Mouse (Mus musculus): ENCODE measurements around the gene Atp6v0d1.
"Not testable (repeated sequence)": the region's sequence is repeated elsewhere in the genome, so short reads cannot be mapped to it uniquely, and the experiment has no call there.

Atp6v0d1 gene

DNA sequence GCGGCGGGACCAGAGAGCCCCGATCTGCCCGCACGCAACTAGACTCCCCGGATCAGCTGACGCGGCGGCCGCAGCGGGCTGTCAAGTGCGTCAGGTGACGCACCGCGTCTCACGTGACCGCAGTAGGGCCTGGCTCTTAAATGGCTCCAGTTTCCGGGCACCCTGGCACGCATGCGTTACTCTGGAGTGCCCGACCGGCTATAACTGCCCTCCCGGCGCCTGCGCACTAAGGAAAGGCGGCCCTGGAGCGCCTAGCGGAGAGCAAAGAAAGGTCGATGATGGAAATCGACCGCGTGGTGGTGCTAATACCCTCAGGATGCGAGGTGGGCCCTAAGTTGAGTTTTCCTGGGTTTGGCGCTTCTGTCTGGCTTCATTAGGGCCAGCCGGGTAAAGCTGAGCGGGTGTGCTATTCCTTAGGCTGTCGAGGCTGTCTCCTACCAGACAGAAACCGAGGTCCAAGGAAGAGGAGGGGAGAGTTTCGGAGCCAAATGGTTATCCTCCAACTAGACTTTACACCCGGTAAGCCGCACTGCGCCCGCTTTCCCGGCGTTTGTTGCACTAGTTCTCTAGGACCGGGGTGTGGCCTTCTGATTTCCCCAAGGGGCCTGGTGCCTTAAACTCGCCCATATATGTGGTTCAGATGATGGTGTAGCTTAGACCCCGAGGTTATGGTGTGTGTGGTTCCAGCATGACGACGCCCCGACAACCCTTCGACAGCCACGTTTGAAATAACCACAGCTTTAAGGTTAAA is at the start of gene Atp6v0d1:
Atp6v0d1 (minus strand) TSS at position 96 of the 751 bp plus-strand sequence.
- peak; percentile 99 to 100 for DNase-seq (ENCODE audit: low spot score in 2 of 2)

DNA sequence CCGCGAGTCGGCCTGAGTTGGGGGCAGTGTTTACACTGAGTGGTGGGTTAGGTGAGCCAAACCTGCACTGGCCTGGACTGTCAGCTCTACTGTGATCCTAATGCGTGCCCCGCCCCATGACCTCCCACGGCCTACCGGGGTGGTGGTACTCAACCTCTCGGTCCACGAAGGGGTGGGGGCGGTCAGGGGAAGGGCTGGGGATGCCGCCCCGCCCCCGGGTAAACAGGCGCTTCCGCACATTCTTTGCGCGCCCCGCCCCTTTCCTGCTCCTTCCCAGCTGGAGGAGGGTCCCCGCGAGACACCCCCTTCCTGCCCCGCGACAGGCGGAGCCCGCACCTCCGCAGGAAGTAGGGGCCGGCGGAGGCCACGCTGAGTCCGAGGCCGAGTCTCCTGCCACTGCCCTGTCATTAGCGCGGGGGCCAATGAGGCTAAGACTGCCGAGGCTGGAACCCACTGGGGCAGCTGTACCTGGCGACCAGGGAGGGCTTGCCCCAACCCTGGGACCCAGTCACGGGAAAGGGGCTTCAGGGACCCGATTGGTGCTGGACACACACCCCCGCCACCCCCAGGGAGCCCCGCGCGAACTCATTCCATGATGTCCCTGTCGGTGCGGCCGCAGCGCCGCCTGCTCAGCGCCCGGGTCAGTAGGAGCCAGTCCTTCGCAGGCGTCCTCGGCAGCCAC is 48.1 kb upstream of the Atp6v0d1 start:
- no peak for DNase-seq (ENCODE audit: low spot score in 2 of 2)

- no peak for DNase-seq (ENCODE audit: low spot score in 2 of 2)
Measured at GRCm38 (mm10) chr8:105613037-105613436, 47.2 kb upstream of the Atp6v0d1 start.

DNA sequence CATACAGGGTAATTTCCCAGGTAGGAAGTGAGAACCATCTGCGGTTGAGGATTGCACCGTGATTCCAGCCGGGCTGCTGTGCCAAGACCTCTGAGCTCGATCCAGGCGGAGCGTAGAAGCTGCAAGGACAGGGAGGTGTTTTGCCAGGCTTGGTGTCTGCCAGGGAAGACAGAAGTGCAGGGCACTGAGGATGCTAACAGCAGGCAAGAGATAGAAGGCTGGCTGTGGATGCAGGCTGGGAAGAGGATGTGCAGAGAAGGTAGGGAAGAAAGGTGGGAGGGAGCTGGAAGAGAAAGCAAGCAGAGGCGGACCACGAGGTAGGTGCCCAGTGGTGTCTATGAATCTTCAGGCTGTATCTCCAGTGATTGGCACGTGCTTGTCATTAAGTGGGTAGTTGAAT is 46.0 kb upstream of the Atp6v0d1 start:
- no peak for DNase-seq (ENCODE audit: low spot score in 2 of 2)

- no peak for DNase-seq (ENCODE audit: low spot score in 2 of 2)
Measured at GRCm38 (mm10) chr8:105609771-105610170, 43.9 kb upstream of the Atp6v0d1 start.

- no peak for DNase-seq (ENCODE audit: low spot score in 2 of 2)
Measured at GRCm38 (mm10) chr8:105609355-105609754, 43.5 kb upstream of the Atp6v0d1 start.

DNA sequence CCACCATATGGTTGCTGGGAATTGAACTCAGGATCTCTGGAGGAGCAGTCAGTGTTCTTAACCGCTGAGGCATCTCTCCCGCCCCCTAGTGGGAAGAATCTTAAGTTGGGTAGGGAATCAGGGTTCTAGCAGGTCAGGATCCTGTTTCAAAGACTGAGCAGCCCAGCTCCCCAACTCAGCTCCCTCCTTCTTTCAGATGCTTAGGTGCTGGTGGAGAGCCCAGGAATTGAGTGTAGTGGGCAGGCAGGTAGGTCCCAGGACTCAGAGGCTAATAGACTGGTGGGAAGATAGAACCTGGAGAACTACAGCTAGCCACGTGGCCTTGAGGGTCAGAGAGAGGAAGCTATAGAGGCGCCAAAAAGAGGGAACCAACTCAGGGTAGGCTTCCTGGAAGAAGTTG is 41.8 kb upstream of the Atp6v0d1 start:
- DNase-seq (ENCODE audit: low spot score in 2 of 2): no peak

DNA sequence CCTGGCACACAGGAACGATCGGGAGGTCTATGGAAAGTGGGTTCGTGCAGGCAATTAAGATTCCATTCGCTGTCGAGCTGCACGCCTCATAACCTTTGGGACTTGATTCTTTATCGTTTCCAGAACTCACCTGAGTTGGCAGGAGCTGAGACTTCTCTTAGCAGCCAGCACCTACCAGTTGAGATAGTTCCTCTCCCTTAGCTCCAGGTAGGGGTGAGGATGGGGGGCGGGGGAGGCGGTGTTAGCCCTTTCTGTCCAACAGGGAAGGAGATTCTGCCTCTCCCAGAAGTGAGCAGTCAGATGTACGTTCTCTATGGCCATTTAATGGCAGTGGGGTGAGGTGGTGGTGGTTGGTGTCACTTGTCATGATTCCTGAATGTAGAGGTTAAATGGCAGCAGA is 41.2 kb upstream of the Atp6v0d1 start:
- DNase-seq (ENCODE audit: low spot score in 2 of 2): no peak

- DNase-seq (ENCODE audit: low spot score in 2 of 2): peak; percentile 81 to 84
Measured at GRCm38 (mm10) chr8:105606189-105607023, 40.6 kb upstream of the Atp6v0d1 start.

- DNase-seq (ENCODE audit: low spot score in 2 of 2): no peak
Measured at GRCm38 (mm10) chr8:105605491-105606188, 39.8 kb upstream of the Atp6v0d1 start.

GRCm38 (mm10) chr8:105604804-105605381 is 39.0 kb upstream of the Atp6v0d1 start, which contains the start of gene Ripor1:
Gene Ripor1, plus strand, starts transcription at chr8:105605255.
- DNase-seq (ENCODE audit: low spot score in 2 of 2): peak in 1 of 2 experiments; percentile 62

- not testable (repeated sequence) for DNase-seq (ENCODE audit: low spot score in 2 of 2)
Measured at GRCm38 (mm10) chr8:105602540-105602939, 36.7 kb upstream of the Atp6v0d1 start.

- DNase-seq (ENCODE audit: low spot score in 2 of 2): no peak
Measured at GRCm38 (mm10) chr8:105601301-105601700, 35.5 kb upstream of the Atp6v0d1 start.

DNA sequence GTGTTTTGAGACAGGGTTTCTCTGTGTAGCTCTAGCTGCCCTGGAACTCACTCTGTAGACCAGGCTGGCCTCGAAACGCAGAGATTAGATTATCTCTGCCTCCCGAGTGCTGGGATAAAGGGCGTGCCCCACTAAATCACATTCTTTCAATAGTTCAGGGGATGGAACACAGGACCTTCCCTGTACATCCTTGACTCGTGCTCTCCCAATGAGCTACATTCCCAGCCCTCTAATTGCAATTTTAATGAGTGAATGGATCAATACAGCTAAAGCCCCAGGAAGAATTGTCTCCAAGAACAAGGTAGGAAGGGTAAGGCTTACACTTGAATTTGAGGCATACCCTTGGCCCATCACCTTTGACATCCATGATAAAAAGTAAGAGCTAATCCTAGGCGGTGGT is 32.9 kb upstream of the Atp6v0d1 start:
- no peak for DNase-seq (ENCODE audit: low spot score in 2 of 2)

GRCm38 (mm10) chr8:105596362-105597034 is 30.7 kb upstream of the Atp6v0d1 start:
- no peak for DNase-seq (ENCODE audit: low spot score in 2 of 2)

DNA sequence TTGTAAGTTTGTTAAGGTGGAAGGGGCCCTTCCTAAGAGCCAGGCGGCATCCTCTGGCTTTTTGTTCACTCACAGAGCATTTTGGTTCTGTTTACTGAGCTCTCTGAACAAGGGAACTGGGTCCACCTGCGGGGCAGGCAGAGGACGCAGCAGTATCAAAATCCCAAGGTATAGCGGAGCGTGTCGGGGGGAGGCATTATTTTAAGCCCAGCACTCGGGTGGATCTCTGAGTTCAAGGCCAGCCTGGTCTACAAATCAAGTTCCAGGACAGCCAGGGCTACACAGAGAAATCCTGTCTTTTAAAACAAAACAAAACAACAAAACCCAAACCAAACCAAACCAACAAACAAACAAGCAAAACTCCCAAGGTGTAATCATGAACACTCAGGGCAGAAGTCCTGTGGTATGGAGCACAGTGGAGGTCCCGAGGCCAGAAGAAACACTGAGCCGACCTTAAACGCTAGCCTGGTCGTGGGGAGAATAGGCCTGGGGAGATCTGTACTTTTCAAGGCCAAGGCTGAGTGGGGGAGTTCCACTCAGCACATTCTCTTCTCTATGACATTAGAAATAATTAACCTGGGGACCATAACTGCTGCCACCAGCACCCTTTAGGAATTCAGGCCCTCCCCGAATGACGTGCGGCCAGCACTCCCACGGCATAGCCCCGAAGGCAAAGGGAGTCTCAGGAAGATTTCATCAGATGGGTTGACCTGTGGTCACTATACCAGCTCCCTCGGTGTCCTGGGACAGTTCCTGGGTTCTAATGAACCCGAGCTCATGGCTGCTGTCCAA is 28.8 kb upstream of the Atp6v0d1 start:
- no peak for DNase-seq (ENCODE audit: low spot score in 2 of 2)

DNA sequence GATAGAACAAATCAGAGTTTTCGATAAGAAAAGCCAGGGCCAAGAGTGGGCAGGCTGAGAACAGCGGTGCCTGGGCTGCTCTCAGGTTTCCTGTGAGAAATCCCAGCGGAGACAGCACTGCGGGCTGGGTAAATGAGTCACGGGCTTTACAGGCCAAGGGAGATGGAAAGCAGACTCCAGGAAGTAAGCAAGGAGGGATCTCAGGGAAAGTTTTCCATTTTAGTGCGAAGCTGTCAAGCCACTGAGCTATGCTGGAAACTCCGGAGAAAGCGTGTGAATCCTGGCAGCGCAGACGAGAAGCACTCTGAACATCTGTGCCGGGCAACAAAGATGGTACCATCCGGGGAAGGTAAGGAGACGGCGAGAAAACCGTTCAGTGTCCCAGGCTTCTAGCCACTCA is 28.0 kb upstream of the Atp6v0d1 start:
- no peak for DNase-seq (ENCODE audit: low spot score in 2 of 2)

- DNase-seq (ENCODE audit: low spot score in 2 of 2): no peak
Measured at GRCm38 (mm10) chr8:105592431-105592830, 26.6 kb upstream of the Atp6v0d1 start.

GRCm38 (mm10) chr8:105579719-105580118 is 13.9 kb upstream of the Atp6v0d1 start:
- no peak for DNase-seq (ENCODE audit: low spot score in 2 of 2)

GRCm38 (mm10) chr8:105575538-105575937 is 9.7 kb upstream of the Atp6v0d1 start:
- DNase-seq (ENCODE audit: low spot score in 2 of 2): no peak
